Mouse (Mus musculus) ovary, postnatal 14 days (tissue): ENCODE results near the gene Tpra1.

Experiments
- DNase-seq: peaks from one replicate; pipeline ENCODE4 v3.0.0; 2022; ENCODE audit warnings: low spot score

Tpra1 gene

DNA sequence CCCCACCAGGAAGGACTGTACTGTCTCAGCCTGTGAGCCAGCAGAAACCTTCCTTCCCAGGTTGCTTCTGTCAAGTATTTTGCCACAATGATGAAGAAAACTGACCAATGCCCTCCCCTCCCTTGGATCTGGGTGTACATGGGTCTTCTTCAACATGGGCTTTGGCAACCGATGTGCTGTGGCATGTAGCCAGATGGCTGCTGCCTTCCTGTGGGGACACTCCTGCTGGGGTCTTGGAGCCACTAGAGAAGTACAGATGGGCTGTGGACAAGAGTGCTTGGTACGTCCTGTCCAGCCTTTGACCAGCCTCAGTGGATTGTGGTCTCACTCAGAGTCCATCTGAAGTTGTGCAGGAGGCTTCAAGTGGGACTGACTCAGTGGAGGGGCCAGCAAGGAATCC is 56.3 kb downstream of the Tpra1 start:
- no peak for DNase-seq

DNA sequence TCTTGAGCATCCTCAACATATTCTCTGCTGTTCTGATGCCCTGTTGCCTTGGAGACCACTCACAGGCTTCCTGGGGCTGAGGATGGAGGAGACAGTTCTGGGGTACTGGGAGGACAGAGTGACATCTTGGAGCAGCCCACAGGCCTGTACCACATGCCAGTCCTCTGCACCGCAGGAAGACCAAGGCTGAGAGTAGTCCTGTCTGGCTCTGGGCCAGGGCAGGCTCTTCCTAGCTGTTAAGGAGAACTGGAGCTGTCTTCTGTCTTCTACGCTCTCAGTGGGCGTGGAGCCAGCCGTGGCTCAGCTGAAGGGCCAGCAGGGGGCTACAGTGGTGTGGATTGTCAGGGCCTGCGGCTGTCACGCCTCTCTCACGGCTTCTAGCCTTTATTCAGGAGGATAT is 57.8 kb downstream of the Tpra1 start:
- DNase-seq: peak; percentile 37

DNA sequence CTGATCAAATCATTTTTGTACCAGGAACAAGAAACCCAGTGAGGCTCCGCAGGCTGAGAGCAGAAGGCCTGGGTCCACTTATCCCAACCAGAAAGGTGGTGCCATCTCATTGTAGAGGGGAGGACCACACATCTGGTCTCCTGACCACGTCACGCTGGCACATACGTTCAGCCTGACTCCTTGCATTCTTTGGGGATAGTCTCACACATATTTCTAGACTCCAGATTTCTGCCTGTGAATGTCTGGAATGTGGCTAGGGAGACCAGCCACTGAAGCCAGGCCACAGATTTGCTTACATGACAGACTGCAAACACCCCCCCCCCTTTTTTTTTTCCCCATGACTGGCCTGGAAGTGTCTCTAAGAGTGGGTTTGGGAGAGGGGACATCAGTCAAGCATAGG is 58.9 kb downstream of the Tpra1 start:
- no peak for DNase-seq
